Mouse (Mus musculus) cerebellum, adult 2 months (tissue): Measurements from ENCODE around the gene Rora. TPM values are rescaled to one million over a fixed set of nuclear protein-coding genes. Genes with fewer than 3 reads are reported as not detected.

Experiments used
- DNase-seq, 2 experiments: peaks; one replicate each; pipeline ENCODE4 v3.0.0; 2021
- H3K27ac ChIP-seq: fragments of 200-500 bp; 2 replicates; pipeline ENCODE4 v1.5.1; 2012; ENCODE audit warnings: low read length, control low read depth, inconsistent platforms; ENCODE audit not compliant: insufficient read depth
- H3K27me3 ChIP-seq: fragments of 200-500 bp; 2 replicates; pipeline ENCODE4 v1.6.1; 2012; ENCODE audit warnings: inconsistent platforms, mild to moderate bottlenecking, low read length, moderate library complexity; ENCODE audit not compliant: control insufficient read depth, insufficient read depth
- H3K4me1 ChIP-seq: fragments of 200-500 bp; 2 replicates; pipeline ENCODE4 v1.6.1; 2011; ENCODE audit warnings: low read length; ENCODE audit not compliant: control insufficient read depth, insufficient read depth
- H3K4me3 ChIP-seq: fragments of 200-500 bp; replicated peaks from 2 replicates; pipeline ENCODE3; 2011; ENCODE audit warnings: mild to moderate bottlenecking, low read depth, low read length, control low read depth; ENCODE audit not compliant: insufficient read depth
- CTCF ChIP-seq: fragments of 200-500 bp; IDR thresholded peaks from 2 replicates; pipeline ENCODE4 v1.5.1; 2011; ENCODE audit warnings: low read depth, mild to moderate bottlenecking, control low read depth, low read length, moderate library complexity, borderline replicate concordance; ENCODE audit not compliant: insufficient read depth
- POLR2A ChIP-seq: fragments of 200-500 bp; IDR thresholded peaks from 2 replicates; pipeline ENCODE4 v1.6.1; 2011; ENCODE audit warnings: low read length, control low read depth, borderline replicate concordance; ENCODE audit not compliant: insufficient read depth
- WGBS: fragments of 180-500 bp; shearing (Covaris S2); methylation state at CpG from one replicate; pipeline ENCODE4 v1.1.7; 2018; 5-methylcytosine and 5-hydroxymethylcytosine counted together
- polyA plus RNA-seq: library from polyadenylated mRNA; depleted of rRNA; stranded (reverse); fragments of >200 nt; gene quantifications from 2 replicates; pipeline ENCODE4 v1.2.3, GENCODE M21; 2012

Gene Rora
- polyA plus RNA-seq, 1 experiment: 58.4 TPM

DNA sequence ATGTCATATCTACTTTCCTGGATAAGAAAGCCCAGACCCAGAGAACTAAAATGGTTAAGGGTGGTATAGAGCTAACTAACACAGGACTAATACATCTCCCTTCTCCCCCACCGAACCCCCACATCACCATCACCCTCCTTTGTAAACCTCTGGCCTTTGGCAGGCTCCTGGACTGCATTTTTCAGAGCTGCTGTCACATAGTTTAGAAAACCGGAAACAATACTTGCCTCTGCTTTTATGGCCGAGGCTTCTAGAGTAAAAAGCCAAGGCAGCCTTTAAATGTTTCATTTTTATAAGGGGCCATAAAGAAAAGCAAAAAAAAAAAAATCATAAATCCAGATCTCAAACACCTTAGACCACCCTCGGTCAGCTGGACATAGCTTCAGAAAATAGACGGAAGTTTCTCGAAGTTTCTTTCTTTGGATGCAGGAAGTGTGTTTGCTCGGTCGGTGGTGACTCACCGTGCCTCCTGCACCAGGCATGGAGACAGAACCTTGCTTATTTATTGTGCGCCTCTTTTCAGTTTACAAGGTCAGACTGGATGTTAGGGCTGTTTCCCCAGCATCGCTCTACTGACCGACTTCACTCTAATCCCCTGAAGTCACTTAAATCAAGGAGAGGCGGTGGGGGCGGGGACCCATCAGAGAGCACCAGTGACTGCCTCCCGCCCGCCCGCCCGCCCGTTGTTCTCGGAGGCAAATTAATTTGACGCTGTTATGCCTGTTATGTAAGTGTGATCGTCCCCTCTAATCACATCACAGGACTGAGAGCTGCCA lies 471.6 kb downstream of the Rora start:
- 10% methylated on average over 22 of the region's 22 CpGs for WGBS
- H3K4me1 ChIP-seq: peaks cover 30% of the 10 kb centered on the region
- H3K27ac ChIP-seq: peak overlapping the region; percentile 74; the same call in 1 of the 2 replicates
- H3K4me3 ChIP-seq: peak overlapping the region; percentile 45
- DNase-seq: peak; percentile 68 to 72
- no peak for TF ChIP-seq CTCF
- TF ChIP-seq POLR2A: 0 out of 2 replicates have a peak, but pooled peaks have one; percentile 12
- no peaks in the 10 kb centered on the region for H3K27me3 ChIP-seq

DNA sequence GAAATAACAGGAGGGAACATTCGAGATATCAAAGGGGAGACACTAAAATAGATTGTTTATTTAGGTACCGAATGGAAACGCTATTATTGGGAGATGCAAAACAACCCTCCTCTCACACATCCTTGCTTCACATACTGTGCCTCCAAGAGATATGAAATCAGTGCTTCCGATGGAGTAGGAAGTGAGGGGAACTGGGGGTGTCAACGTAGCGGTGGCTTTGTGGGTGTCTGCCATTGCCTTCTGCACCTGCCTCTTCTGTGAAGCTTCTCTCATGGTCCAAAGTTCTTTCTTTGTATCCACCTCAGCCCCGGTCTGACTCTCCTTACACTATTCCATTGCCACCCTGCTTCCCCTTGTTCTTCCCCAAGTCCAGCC lies 472.2 kb downstream of the Rora start:
- 21% methylated on average over 7 of the region's 7 CpGs for WGBS
- Histone ChIP-seq H3K27me3 (no peaks in the 10 kb centered on the region), H3K4me3 (peak overlapping the region; percentile 45), H3K27ac (peak overlapping the region; percentile 74), H3K4me1 (peaks cover 30% of the 10 kb centered on the region)
- peak in 1 of 2 experiments; percentile 53 for DNase-seq
- TF ChIP-seq CTCF (no peak), POLR2A (0 out of 2 replicates have a peak, but pooled peaks have one; percentile 6)

DNA sequence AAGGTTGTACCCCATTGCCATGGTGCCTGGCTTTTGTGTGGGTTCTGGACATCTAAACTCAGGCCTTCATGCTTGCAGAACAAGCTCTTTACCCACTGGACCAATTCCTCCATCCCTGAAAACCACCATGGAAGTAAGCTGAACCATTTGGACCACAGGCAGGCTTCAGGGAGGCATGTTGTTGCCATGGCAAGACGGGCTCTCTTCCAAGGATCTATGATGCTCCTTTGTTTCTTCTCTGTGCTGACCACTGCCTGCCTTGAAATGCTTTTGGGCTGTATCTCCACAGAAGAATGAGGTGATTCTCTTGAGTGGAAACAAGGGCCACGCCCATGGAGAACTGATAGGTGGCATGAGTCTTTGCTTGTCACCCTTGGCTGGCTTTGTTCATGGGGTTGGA lies 473.0 kb downstream of the Rora start:
- no peak for TF ChIP-seq POLR2A
- no peak for TF ChIP-seq CTCF
- Histone ChIP-seq H3K27ac (no peak overlapping the region), H3K27me3 (no peaks in the 10 kb centered on the region), H3K4me3 (no peak overlapping the region), H3K4me1 (peaks cover 25% of the 10 kb centered on the region)
- 89% methylated on average over 2 of the region's 2 CpGs for WGBS
- DNase-seq: no peak

DNA sequence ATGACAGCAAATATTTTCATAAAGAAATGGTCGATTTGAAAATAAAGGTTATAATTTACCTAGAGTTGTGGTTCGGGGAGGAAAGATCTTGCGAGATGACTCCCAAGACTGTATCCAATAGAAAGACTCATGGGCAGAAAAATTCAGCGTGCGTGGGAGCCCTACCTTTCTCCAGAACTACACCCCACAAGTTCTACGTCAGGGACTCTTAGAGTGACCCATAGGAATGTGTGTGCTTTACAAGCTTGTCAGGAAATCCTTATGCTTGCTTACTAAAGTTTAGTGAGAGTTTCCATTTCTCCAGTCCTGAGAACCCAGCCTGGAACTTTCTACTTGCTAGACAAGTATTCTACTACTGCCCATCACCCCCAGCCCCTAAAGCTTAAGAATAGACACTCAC lies 474.7 kb downstream of the Rora start:
- DNase-seq: no peak
- Histone ChIP-seq H3K27me3 (no peaks in the 10 kb centered on the region), H3K27ac (no peak overlapping the region), H3K4me1 (peaks cover 20% of the 10 kb centered on the region; the same call in 1 of the 2 replicates), H3K4me3 (no peak overlapping the region)
- TF ChIP-seq POLR2A (no peak), CTCF (no peak)
- 93% methylated on average over 6 of the region's 6 CpGs for WGBS

DNA sequence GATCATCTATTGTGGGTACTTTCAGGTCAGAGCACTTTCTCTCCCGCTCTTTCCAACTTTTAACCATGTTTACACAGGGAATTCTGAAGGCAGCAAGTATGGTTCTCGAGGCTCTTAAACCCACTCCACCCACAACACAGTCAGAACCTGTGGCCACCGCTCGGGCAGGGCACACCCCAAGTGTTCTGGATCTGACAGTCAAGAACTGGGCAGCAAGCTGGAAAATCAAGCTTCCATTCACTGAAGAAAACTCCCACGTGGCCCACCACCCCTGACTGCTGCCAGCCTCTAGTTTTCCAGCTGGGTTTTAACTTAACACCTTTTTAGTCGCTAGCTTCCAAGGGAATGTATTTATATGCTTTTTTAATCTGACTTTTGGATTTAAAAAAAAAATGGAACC lies 479.4 kb downstream of the Rora start:
- no peak for TF ChIP-seq CTCF
- H3K4me3 ChIP-seq: no peak overlapping the region
- H3K27ac ChIP-seq: no peak overlapping the region
- peaks cover 38% of the 10 kb centered on the region for H3K4me1 ChIP-seq
- no peak for DNase-seq
- H3K27me3 ChIP-seq: no peaks in the 10 kb centered on the region
- WGBS: 79% methylated on average over 6 of the region's 6 CpGs

DNA sequence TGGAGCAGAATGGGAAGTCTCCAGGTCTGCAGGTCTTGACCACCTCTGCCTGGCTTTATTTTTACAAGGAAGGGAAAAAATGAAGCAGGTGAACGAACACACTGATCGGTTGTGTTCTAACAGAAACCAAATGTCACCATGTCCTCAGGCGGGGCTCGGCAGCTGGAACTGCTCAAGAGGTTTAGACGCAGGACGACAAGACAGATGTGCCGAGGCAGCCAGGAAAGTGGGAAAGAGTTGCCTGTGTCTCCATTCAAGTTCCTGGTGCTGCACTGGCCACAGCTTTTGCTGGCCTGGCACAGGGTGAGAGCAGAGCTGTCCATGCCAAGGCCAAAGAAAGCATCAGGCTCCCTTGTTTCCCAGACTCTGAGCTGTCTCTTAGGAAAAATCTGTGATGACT lies 480.1 kb downstream of the Rora start:
- WGBS: 74% methylated on average over 7 of the region's 7 CpGs

DNA sequence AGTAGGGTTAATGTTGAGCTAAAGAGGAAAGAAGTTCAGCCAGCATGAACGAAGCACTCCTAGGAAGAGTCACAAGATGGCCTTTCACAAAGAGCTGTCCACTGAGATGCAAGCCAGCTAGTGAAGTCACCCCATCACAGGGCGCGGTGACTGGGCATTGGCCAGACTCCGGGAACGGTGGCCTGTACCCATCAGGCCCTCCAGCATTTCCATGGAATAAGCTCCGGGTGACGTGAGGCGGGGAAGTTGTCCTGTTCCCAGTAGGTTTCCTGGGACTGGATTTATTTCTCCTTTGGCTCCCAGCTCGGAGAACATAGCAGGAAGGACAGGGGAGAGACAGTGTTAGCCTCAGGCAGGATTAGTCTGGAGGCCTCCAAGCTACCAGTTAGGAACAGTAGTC lies 481.0 kb downstream of the Rora start:
- peak; percentile 39 to 53 for DNase-seq
- no peak overlapping the region for H3K4me3 ChIP-seq
- H3K4me1 ChIP-seq: peaks cover 41% of the 10 kb centered on the region
- TF ChIP-seq CTCF: no peak
- no peak for TF ChIP-seq POLR2A
- H3K27ac ChIP-seq: no peak overlapping the region
- no peaks in the 10 kb centered on the region for H3K27me3 ChIP-seq
- WGBS: 65% methylated on average over 9 of the region's 9 CpGs

More for the DNA sequence above, 480.1 kb downstream of the Rora start:
- TF ChIP-seq CTCF (no peak), POLR2A (no peak)
- DNase-seq: no peak
- no peak overlapping the region for H3K27ac ChIP-seq
- H3K27me3 ChIP-seq: no peaks in the 10 kb centered on the region
- H3K4me3 ChIP-seq: no peak overlapping the region
- H3K4me1 ChIP-seq: peaks cover 41% of the 10 kb centered on the region

DNA sequence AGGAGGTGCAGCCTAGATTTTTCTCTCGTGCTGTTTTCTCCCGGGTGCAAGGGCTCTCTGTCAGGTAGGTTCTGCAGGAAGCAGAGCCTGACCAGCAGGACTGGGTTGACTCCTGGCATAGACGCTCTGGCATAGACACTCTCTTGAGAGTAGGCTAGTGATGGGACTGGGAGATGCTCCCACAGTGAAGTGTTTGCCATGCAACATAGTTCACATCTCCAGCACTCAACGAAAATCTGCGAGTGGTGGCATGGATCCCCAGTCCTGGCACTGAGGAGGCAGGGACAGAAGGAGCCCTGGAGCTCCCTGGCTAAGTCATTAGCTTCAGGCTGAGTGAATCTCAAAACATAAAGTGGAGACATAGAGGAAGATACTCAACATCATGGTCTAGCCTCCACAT lies 483.2 kb downstream of the Rora start:
- TF ChIP-seq CTCF (no peak), POLR2A (no peak)
- Histone ChIP-seq H3K27me3 (no peaks in the 10 kb centered on the region), H3K4me3 (no peak overlapping the region), H3K4me1 (peaks cover 51% of the 10 kb centered on the region), H3K27ac (peak overlapping the region; percentile 6)
- WGBS: 7% methylated on average over 5 of the region's 5 CpGs
- peak; percentile 51 to 67 for DNase-seq
